Mouse (Mus musculus): ENCODE measurements at regions not wholly inside any gene's neighbourhood (a gene's known extent, or its start where the extent isn't known, plus 50 kb on each side); places are given as distances from the start of the nearest gene placed in this dataset.

DNA sequence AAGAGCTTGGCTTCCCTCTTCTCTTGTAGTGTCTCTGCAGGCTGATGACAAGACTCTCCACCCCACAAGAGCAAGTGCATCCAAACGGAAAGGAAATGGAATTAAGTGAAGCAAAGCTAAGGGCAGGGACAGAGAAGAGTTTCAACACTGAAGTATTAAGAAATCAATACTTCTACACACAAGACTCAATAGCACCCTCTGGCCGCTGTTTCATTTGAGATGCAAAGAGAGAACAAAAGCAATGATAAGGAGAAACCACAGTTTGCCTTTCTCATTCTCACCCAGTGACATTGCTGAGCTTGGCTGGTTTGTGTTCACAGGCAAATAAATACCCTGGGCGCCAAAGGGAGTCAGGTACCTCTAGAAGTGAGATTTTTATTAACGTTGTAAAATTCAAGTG lies 171.8 kb upstream of the Foxd3 start:
- no peak for TF ChIP-seq POLR2A (IDR thresholded peaks at IDR 0.05; ENCODE audit: low read depth, low read length)
- TF ChIP-seq CTCF (IDR thresholded peaks at IDR 0.05; ENCODE audit: borderline replicate concordance, insufficient read depth, low read length) = no peak
- H3K4me3 ChIP-seq (ENCODE audit: insufficient read depth, low read length) = no peak overlapping the region

DNA sequence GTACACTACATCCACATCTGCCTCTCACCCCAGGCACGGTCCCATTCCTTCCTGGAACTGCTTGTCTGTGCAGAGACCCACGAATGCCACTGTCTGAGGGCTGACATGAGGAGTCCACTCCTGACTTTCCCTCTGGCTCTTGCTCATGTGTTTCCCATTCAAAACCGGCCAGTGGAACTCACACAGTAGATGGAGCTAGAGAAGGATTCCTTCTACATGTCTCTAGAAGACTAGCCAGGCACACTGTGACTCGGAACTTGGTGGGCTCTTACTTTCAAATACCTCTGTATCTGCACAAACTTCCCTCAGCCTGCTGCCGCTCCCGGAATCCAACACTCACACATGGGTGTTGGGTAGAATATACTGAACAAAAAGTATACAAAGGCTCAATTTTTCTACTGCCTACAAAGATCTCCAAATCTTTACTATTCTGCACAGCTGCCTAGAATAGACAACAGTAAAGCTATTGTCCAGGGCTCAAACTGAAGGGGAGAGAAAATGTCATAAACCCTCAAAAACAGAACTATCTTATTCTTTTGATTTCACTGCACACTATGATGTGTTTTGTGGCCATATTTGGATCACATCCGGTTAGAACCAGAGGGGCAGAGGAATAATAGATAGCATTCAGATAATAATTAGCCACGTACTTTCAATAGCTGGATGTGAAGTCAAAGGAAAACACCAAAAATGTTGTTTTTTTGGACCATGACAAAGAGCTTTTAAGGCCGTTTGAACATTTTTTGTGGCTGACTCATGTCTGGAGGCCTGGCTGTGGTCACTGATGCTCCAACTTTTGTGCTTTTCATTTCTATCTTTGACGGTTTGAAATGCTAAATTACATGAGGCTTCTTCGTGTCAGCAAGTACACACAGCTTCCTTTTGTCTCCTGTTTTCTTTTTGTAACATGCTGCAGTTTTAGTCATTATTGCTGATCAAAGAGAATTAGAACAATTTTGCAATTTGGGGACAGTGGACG lies 164.3 kb upstream of the Foxd3 start:
- Histone ChIP-seq H3K4me1 (ENCODE audit: control insufficient read depth, insufficient read depth, low read length) (peaks cover 6% of the 10 kb centered on the region), H3K4me3 (ENCODE audit: insufficient read depth, low read length) (no peak overlapping the region), H3K27ac (ENCODE audit: insufficient read depth, low read length) (peak overlapping the region; percentile 78)
- TF ChIP-seq POLR2A (IDR thresholded peaks at IDR 0.05; ENCODE audit: low read depth, low read length) (no peak), CTCF (IDR thresholded peaks at IDR 0.05; ENCODE audit: borderline replicate concordance, insufficient read depth, low read length) (no peak)

More for the DNA sequence above, 171.8 kb upstream of the Foxd3 start:
- Histone ChIP-seq H3K4me1 (ENCODE audit: control insufficient read depth, insufficient read depth, low read length) (no peaks in the 10 kb centered on the region), H3K27ac (ENCODE audit: insufficient read depth, low read length) (no peak overlapping the region)

DNA sequence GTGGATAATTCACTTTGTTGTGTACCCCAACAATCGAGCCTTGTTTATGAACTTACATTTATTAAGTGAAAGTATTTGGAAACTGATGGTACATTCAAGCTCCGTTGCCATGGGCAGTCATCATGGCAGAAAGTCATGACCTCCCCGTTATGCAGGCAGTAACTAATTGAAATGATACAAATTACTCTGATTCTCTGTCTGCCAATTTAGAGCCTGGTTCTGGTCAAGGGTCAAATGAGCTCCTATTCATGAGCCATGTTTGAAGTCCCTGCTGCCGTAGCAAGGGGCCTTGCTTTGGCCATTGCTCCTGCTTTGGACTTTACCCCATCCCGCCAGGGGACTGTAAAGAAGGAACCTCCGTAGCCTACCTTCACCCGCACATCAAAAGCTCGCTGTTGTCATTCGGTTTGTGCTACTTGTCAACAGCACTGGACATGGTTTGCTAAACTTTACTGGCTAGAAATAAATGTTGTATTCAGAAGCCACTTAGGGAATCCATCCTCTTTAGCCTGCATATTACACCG lies 152.8 kb upstream of the Foxd3 start:
- Histone ChIP-seq H3K27ac (ENCODE audit: insufficient read depth, low read length) (no peak overlapping the region), H3K4me1 (ENCODE audit: control insufficient read depth, insufficient read depth, low read length) (no peaks in the 10 kb centered on the region), H3K4me3 (ENCODE audit: insufficient read depth, low read length) (no peak overlapping the region)
- TF ChIP-seq CTCF (IDR thresholded peaks at IDR 0.05; ENCODE audit: borderline replicate concordance, insufficient read depth, low read length) (no peak), POLR2A (IDR thresholded peaks at IDR 0.05; ENCODE audit: low read depth, low read length) (no peak)

- no peaks in the 10 kb centered on the region for H3K4me1 ChIP-seq (ENCODE audit: control insufficient read depth, insufficient read depth, low read length)
- no peak for TF ChIP-seq CTCF (IDR thresholded peaks at IDR 0.05; ENCODE audit: borderline replicate concordance, insufficient read depth, low read length)
- TF ChIP-seq POLR2A (IDR thresholded peaks at IDR 0.05; ENCODE audit: low read depth, low read length) = no peak
- H3K27ac ChIP-seq (ENCODE audit: insufficient read depth, low read length) = no peak overlapping the region
- H3K4me3 ChIP-seq (ENCODE audit: insufficient read depth, low read length) = no peak overlapping the region
These were observed 144.1 kb upstream of the Foxd3 start for GRCm38 (mm10) chr4:99511993-99512392.

DNA sequence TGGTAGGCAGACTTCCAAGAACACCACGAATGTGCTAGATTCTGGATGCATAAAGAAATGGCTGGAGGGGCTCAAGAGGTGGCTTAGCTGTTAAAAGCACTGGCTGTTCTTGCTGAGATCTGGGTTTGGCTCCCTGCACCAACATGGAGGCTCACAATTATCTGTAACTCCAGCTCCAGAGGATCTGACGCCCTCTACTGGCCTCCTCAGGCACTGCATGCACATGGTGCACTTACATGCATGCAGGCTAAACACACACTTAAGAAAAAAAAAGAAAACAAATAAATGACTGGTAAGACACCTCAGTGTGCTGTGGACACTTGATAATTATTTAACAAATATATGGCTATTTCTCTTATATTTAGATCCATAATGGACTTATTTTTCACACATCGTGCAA lies 139.2 kb upstream of the Foxd3 start:
- no peaks in the 10 kb centered on the region for H3K4me1 ChIP-seq (ENCODE audit: control insufficient read depth, insufficient read depth, low read length)
- no peak overlapping the region for H3K4me3 ChIP-seq (ENCODE audit: insufficient read depth, low read length)
- H3K27ac ChIP-seq (ENCODE audit: insufficient read depth, low read length) = no peak overlapping the region
- TF ChIP-seq POLR2A (IDR thresholded peaks at IDR 0.05; ENCODE audit: low read depth, low read length) (no peak), CTCF (IDR thresholded peaks at IDR 0.05; ENCODE audit: borderline replicate concordance, insufficient read depth, low read length) (peak; percentile 25; the same call in 1 of the 2 replicates)

GRCm38 (mm10) chr4:99527441-99527840 lies 128.7 kb upstream of the Foxd3 start:
- no peak for TF ChIP-seq POLR2A (IDR thresholded peaks at IDR 0.05; ENCODE audit: low read depth, low read length)

DNA sequence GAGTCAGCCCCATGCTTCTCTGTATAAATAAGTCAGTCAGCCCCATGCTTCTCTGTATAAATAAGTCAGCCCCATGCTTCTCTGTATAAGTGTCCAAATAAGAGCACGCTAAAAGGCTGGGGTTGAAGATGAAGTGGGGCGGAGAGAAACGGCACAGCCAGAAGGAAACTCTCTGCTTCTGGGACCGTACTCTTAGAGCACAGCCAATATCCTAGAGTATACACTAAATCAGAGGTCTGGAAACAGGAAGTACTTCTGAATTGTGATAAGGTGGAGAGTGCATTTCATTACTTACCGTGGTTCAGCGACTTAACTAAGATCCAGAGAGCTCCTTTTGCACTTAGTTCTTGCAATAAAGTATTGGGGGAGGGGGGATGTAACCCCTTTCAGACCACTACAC lies 112.1 kb upstream of the Foxd3 start:
- Histone ChIP-seq H3K27ac (ENCODE audit: insufficient read depth, low read length) (no peak overlapping the region), H3K4me1 (ENCODE audit: control insufficient read depth, insufficient read depth, low read length) (no peaks in the 10 kb centered on the region), H3K4me3 (ENCODE audit: insufficient read depth, low read length) (no peak overlapping the region)
- TF ChIP-seq POLR2A (IDR thresholded peaks at IDR 0.05; ENCODE audit: low read depth, low read length) (no peak), CTCF (IDR thresholded peaks at IDR 0.05; ENCODE audit: borderline replicate concordance, insufficient read depth, low read length) (no peak)

More at GRCm38 (mm10) chr4:99527441-99527840, 128.7 kb upstream of the Foxd3 start:
- no peak overlapping the region for H3K4me3 ChIP-seq (ENCODE audit: insufficient read depth, low read length)
- no peak overlapping the region for H3K27ac ChIP-seq (ENCODE audit: insufficient read depth, low read length)
- no peaks in the 10 kb centered on the region for H3K4me1 ChIP-seq (ENCODE audit: control insufficient read depth, insufficient read depth, low read length)

DNA sequence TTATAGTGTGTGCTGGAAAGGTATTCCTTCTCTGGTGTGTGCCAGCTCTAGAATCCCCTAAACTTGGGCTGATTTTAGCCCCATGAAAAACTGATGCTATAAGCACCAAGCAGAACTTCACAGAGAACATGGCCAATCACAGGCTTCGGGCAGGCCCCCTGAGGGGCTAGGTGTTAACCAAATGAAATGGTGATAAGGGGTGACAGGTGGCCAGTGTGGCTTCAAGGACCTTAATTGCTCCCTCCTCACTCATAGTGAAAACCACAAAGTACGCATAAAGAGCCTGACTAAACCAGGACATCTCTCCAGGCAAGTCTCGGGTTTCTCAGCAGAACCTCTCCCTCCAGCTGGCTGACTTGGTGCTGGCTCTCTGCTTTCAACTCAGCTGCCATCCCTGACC lies 110.4 kb upstream of the Foxd3 start:
- TF ChIP-seq CTCF (IDR thresholded peaks at IDR 0.05; ENCODE audit: borderline replicate concordance, insufficient read depth, low read length) (no peak), POLR2A (IDR thresholded peaks at IDR 0.05; ENCODE audit: low read depth, low read length) (no peak)
- Histone ChIP-seq H3K27ac (ENCODE audit: insufficient read depth, low read length) (no peak overlapping the region), H3K4me1 (ENCODE audit: control insufficient read depth, insufficient read depth, low read length) (no peaks in the 10 kb centered on the region), H3K4me3 (ENCODE audit: insufficient read depth, low read length) (no peak overlapping the region)

DNA sequence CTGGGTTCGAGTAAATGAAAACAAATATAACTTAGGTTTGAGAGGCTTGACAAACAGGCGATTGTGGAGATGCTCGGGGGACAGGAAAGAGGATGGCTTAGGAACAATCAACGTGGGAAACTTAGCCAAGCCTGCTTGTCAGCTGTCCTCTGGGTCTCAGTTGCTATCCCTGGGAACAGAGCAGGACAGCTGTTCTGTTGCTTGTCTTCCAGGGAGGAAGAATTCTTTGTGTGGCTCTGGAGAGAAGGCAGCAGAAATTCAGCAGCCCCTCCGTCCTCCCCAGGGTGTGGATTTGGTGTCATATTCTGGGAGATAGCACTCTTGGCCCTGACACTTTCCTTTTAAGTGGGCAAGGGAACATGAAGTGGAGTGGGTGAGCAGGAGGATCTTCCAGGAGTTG lies 98.1 kb upstream of the Foxd3 start:
- Histone ChIP-seq H3K4me1 (ENCODE audit: control insufficient read depth, insufficient read depth, low read length) (no peaks in the 10 kb centered on the region), H3K4me3 (ENCODE audit: insufficient read depth, low read length) (no peak overlapping the region), H3K27ac (ENCODE audit: insufficient read depth, low read length) (no peak overlapping the region)
- no peak for TF ChIP-seq CTCF (IDR thresholded peaks at IDR 0.05; ENCODE audit: borderline replicate concordance, insufficient read depth, low read length)
- TF ChIP-seq POLR2A (IDR thresholded peaks at IDR 0.05; ENCODE audit: low read depth, low read length) = no peak

- no peak for TF ChIP-seq CTCF (IDR thresholded peaks at IDR 0.05; ENCODE audit: borderline replicate concordance, insufficient read depth, low read length)
- no peak for TF ChIP-seq POLR2A (IDR thresholded peaks at IDR 0.05; ENCODE audit: low read depth, low read length)
These were observed 95.5 kb upstream of the Foxd3 start for GRCm38 (mm10) chr4:99560604-99561003.

More at GRCm38 (mm10) chr4:99560604-99561003, 95.5 kb upstream of the Foxd3 start:
- H3K27ac ChIP-seq (ENCODE audit: insufficient read depth, low read length) = no peak overlapping the region
- H3K4me3 ChIP-seq (ENCODE audit: insufficient read depth, low read length) = no peak overlapping the region
- H3K4me1 ChIP-seq (ENCODE audit: control insufficient read depth, insufficient read depth, low read length) = no peaks in the 10 kb centered on the region

Data from embryonic fibroblast, embryonic 13.5 days (primary cell).